Mouse (Mus musculus) limb, embryonic 14.5 days (tissue): ENCODE data around the gene Snx9. TPM values are rescaled to one million over a fixed set of nuclear protein-coding genes. Genes with fewer than 3 reads are reported as not detected.

Source experiments
- ATAC-seq: fragments of 200-750 bp; cut with Nextera tagmentation; 2 replicates; pipeline ENCODE4 v1.8.0; 2017; ENCODE audit warnings: low read depth, moderate number of reproducible peaks, moderate TSS enrichment; ENCODE audit not compliant: low FRiP score
- DNase-seq: peaks from one replicate; pipeline ENCODE4 v3.0.0-alpha.2; 2015; ENCODE audit warnings: low spot score
- H3K27ac ChIP-seq: fragments of 300-500 bp; sonication (generic); replicated peaks from 2 replicates; pipeline ENCODE4 v1.5.1; 2014; ENCODE audit warnings: low read depth, mild to moderate bottlenecking, low read length, moderate library complexity, mixed read lengths
- H3K27me3 ChIP-seq: fragments of 300-500 bp; sonication (generic); 2 replicates; pipeline ENCODE4 v1.6.1; 2014; ENCODE audit warnings: low read length, mixed read lengths; ENCODE audit not compliant: control insufficient read depth, insufficient read depth
- H3K36me3 ChIP-seq: fragments of 300-500 bp; sonication (generic); 2 replicates; pipeline ENCODE4 v1.6.1; 2014; ENCODE audit warnings: mild to moderate bottlenecking, low read length, moderate library complexity, mixed read lengths; ENCODE audit not compliant: control insufficient read depth, insufficient read depth
- H3K4me1 ChIP-seq: fragments of 300-500 bp; sonication (generic); 2 replicates; pipeline ENCODE4 v1.6.1; 2014; ENCODE audit warnings: antibody characterized with exemption, low read length, mixed read lengths; ENCODE audit not compliant: control insufficient read depth, insufficient read depth
- H3K4me2 ChIP-seq: fragments of 300-500 bp; sonication (generic); replicated peaks from 2 replicates; pipeline ENCODE4 v1.6.1; 2014; ENCODE audit warnings: low read depth, mild to moderate bottlenecking, low read length, moderate library complexity; ENCODE audit not compliant: severe bottlenecking
- H3K4me3 ChIP-seq: fragments of 300-500 bp; sonication (generic); replicated peaks from 2 replicates; pipeline ENCODE4 v1.5.1; 2014; ENCODE audit warnings: low read length
- H3K9ac ChIP-seq: fragments of 300-500 bp; sonication (generic); 2 replicates; pipeline ENCODE4 v1.6.1; 2014; ENCODE audit warnings: mild to moderate bottlenecking, low read depth, low read length, moderate library complexity; ENCODE audit not compliant: severe bottlenecking
- H3K9me3 ChIP-seq: fragments of 300-500 bp; sonication (generic); 2 replicates; pipeline ENCODE4 v1.6.1; 2016; ENCODE audit warnings: low read length; ENCODE audit not compliant: control insufficient read depth
- POLR2A ChIP-seq: fragments of 200-500 bp; IDR thresholded peaks from 2 replicates; pipeline ENCODE4 v1.8.0; 2012; ENCODE audit warnings: inconsistent platforms, mild to moderate bottlenecking, moderate library complexity, borderline replicate concordance; ENCODE audit not compliant: insufficient read depth, insufficient read length; ENCODE audit errors: extremely low read depth
- WGBS: fragments of 180-500 bp; shearing (Covaris S2); extraction: QIAGEN DNeasy Blood & Tissue Kit; methylation state at CpG from one replicate; pipeline ENCODE4 v1.1.7; 2014; 5-methylcytosine and 5-hydroxymethylcytosine counted together
- polyA plus RNA-seq, 2 experiments: library from polyadenylated mRNA; depleted of rRNA in 1 of 2; stranded (reverse) in 1 of 2; unstranded in 1 of 2; fragments of >200 nt; fragmentation: Nextera tagmentation in 1 of 2; extraction: Ambion mirVana in 1 of 2; gene quantifications; 2 replicates each; pipeline versions ENCODE4 v1.2.1 to v1.2.3; 2012 to 2014

Gene Snx9
- polyA plus RNA-seq, 2 experiments: 39.1 to 41.9 TPM

- no peak overlapping the region for H3K4me2 ChIP-seq
- no peaks in the 10 kb centered on the region for H3K36me3 ChIP-seq
- no peak overlapping the region for H3K27ac ChIP-seq
- no peak for ATAC-seq
- H3K9me3 ChIP-seq: no peaks in the 10 kb centered on the region
- H3K4me1 ChIP-seq: peaks cover 17% of the 10 kb centered on the region
- H3K9ac ChIP-seq: no peak overlapping the region
- no peak for TF ChIP-seq POLR2A
- no peaks in the 10 kb centered on the region for H3K27me3 ChIP-seq
- no peak overlapping the region for H3K4me3 ChIP-seq
- no peak for DNase-seq
- 87% methylated on average over 2 of the region's 2 CpGs for WGBS
These were observed 40.9 kb upstream of the Snx9 start for GRCm38 (mm10) chr17:5800254-5800653.

GRCm38 (mm10) chr17:5800824-5801560 is 40.1 kb upstream of the Snx9 start:
- WGBS: 80% methylated on average over 7 of the region's 7 CpGs
- H3K4me2 ChIP-seq: no peak overlapping the region
- H3K9ac ChIP-seq: no peak overlapping the region
- no peak overlapping the region for H3K4me3 ChIP-seq
- H3K27me3 ChIP-seq: no peaks in the 10 kb centered on the region
- no peaks in the 10 kb centered on the region for H3K36me3 ChIP-seq
- no peaks in the 10 kb centered on the region for H3K9me3 ChIP-seq
- DNase-seq: no peak
- no peak for TF ChIP-seq POLR2A
- no peak overlapping the region for H3K27ac ChIP-seq
- ATAC-seq: no peak
- peaks cover 25% of the 10 kb centered on the region for H3K4me1 ChIP-seq

GRCm38 (mm10) chr17:5801761-5802655 is 39.1 kb upstream of the Snx9 start:
- 76% methylated on average over 17 of the region's 17 CpGs for WGBS
- no peak overlapping the region for H3K9ac ChIP-seq
- no peak overlapping the region for H3K27ac ChIP-seq
- DNase-seq (no peak), ATAC-seq (no peak)
- no peak for TF ChIP-seq POLR2A
- no peaks in the 10 kb centered on the region for H3K9me3 ChIP-seq
- H3K4me3 ChIP-seq: no peak overlapping the region
- no peaks in the 10 kb centered on the region for H3K36me3 ChIP-seq
- no peak overlapping the region for H3K4me2 ChIP-seq
- no peaks in the 10 kb centered on the region for H3K27me3 ChIP-seq
- peaks cover 29% of the 10 kb centered on the region for H3K4me1 ChIP-seq

GRCm38 (mm10) chr17:5802656-5802955 is 38.5 kb upstream of the Snx9 start:
- Histone ChIP-seq H3K27ac (no peak overlapping the region), H3K36me3 (no peaks in the 10 kb centered on the region), H3K4me1 (peaks cover 26% of the 10 kb centered on the region), H3K9me3 (no peaks in the 10 kb centered on the region), H3K4me3 (no peak overlapping the region), H3K4me2 (no peak overlapping the region), H3K27me3 (no peaks in the 10 kb centered on the region), H3K9ac (no peak overlapping the region)
- WGBS: 94% methylated on average over 5 of the region's 5 CpGs
- no peak for TF ChIP-seq POLR2A
- no peak for ATAC-seq
- no peak for DNase-seq

- Histone ChIP-seq H3K27ac (peak overlapping the region; percentile 85; the same call in 1 of the 2 replicates), H3K36me3 (no peaks in the 10 kb centered on the region), H3K9ac (no peak overlapping the region), H3K9me3 (no peaks in the 10 kb centered on the region), H3K27me3 (no peaks in the 10 kb centered on the region), H3K4me2 (no peak overlapping the region), H3K4me3 (no peak overlapping the region), H3K4me1 (peaks cover 26% of the 10 kb centered on the region)
- WGBS: 93% methylated on average over 10 of the region's 10 CpGs
- no peak for DNase-seq
- no peak for ATAC-seq
- TF ChIP-seq POLR2A: no peak
These were observed 37.7 kb upstream of the Snx9 start for GRCm38 (mm10) chr17:5803229-5804012.
